Mouse (Mus musculus) hindbrain, postnatal 0 days (tissue): ENCODE results near the gene Traf3ip3. TPM values are rescaled to one million over a fixed set of nuclear protein-coding genes. Genes with fewer than 3 reads are reported as not detected.
A peak's percentile ranks its signal among the peaks of the same experiment; 100 is the strongest.

ENCODE experiments used
- ATAC-seq: fragments of 200-750 bp; cut with Nextera tagmentation; 2 replicates; pipeline ENCODE4 v1.8.0; 2017; ENCODE audit warnings: mild to moderate bottlenecking, moderate TSS enrichment, moderate library complexity
- DNase-seq: peaks from one replicate; pipeline ENCODE4 v3.0.0-alpha.2; 2015; ENCODE audit warnings: low spot score
- H3K27ac ChIP-seq: fragments of 300-500 bp; sonication (generic); 2 replicates; pipeline ENCODE4 v1.5.1; 2014; ENCODE audit warnings: mild to moderate bottlenecking
- H3K27me3 ChIP-seq: fragments of 300-500 bp; sonication (generic); 2 replicates; pipeline ENCODE4 v1.6.1; 2014; ENCODE audit warnings: low read length, mixed read lengths; ENCODE audit not compliant: insufficient read depth
- H3K36me3 ChIP-seq: fragments of 300-500 bp; sonication (generic); 2 replicates; pipeline ENCODE4 v1.6.1; 2014; ENCODE audit warnings: low read length, mixed read lengths; ENCODE audit not compliant: insufficient read depth
- H3K4me1 ChIP-seq: fragments of 300-500 bp; sonication (generic); 2 replicates; pipeline ENCODE4 v1.6.1; 2014; ENCODE audit warnings: antibody characterized with exemption, low read length, mixed read lengths; ENCODE audit not compliant: insufficient read depth
- H3K4me2 ChIP-seq: fragments of 300-500 bp; sonication (generic); 2 replicates; pipeline ENCODE4 v1.6.1; 2014; ENCODE audit warnings: low read depth, mild to moderate bottlenecking, low read length, moderate library complexity, mixed read lengths
- H3K4me3 ChIP-seq: fragments of 300-500 bp; sonication (generic); 2 replicates; pipeline ENCODE4 v1.5.1; 2014; ENCODE audit warnings: low read length
- H3K9ac ChIP-seq: fragments of 300-500 bp; sonication (generic); replicated peaks from 2 replicates; pipeline ENCODE4 v1.6.1; 2014; ENCODE audit warnings: mild to moderate bottlenecking, low read length, moderate library complexity, mixed read lengths
- H3K9me3 ChIP-seq: fragments of 300-500 bp; sonication (generic); 2 replicates; pipeline ENCODE4 v1.6.1; 2016; ENCODE audit warnings: low read length, mixed read lengths
- CTCF ChIP-seq: IDR thresholded peaks from 2 replicates; pipeline ENCODE4 v1.5.1; 2016; ENCODE audit warnings: antibody characterized with exemption, control low read depth, low read depth
- WGBS: fragments of 180-500 bp; shearing (Covaris S2); extraction: QIAGEN DNeasy Blood & Tissue Kit; methylation state at CpG from one replicate; pipeline ENCODE4 v1.1.7; 2014; 5-methylcytosine and 5-hydroxymethylcytosine counted together
- polyA plus RNA-seq: library from polyadenylated mRNA; unstranded; fragments of >200 nt; fragmentation: Nextera tagmentation; extraction: Ambion mirVana; gene quantifications from 2 replicates; pipeline ENCODE4 v1.2.1, GENCODE M21; 2015
- total RNA-seq: library from RNA; depleted of rRNA; stranded (reverse); fragments of >200 nt; gene quantifications from 2 replicates; pipeline ENCODE4 v1.2.3, GENCODE M21; 2014

Gene Traf3ip3
- total and polyA plus RNA-seq, 2 experiments from 2014 or later, result 0.78 to 1.9 TPM

GRCm38 (mm10) chr1:193197494-193198205 is 3.9 kb downstream of the Traf3ip3 start:
- Histone ChIP-seq H3K4me1 (no peaks in the 10 kb centered on the region), H3K9me3 (no peaks in the 10 kb centered on the region), H3K27me3 (no peaks in the 10 kb centered on the region), H3K4me2 (no peak overlapping the region), H3K36me3 (no peaks in the 10 kb centered on the region), H3K27ac (no peak overlapping the region), H3K9ac (no peak overlapping the region), H3K4me3 (no peak overlapping the region)
- DNase-seq, result no peak
- ATAC-seq, result peak; percentile 28; the same call in 1 of the 2 replicates
- 81% methylated on average over 18 of the region's 18 CpGs for WGBS
- TF ChIP-seq CTCF, result no peak

DNA sequence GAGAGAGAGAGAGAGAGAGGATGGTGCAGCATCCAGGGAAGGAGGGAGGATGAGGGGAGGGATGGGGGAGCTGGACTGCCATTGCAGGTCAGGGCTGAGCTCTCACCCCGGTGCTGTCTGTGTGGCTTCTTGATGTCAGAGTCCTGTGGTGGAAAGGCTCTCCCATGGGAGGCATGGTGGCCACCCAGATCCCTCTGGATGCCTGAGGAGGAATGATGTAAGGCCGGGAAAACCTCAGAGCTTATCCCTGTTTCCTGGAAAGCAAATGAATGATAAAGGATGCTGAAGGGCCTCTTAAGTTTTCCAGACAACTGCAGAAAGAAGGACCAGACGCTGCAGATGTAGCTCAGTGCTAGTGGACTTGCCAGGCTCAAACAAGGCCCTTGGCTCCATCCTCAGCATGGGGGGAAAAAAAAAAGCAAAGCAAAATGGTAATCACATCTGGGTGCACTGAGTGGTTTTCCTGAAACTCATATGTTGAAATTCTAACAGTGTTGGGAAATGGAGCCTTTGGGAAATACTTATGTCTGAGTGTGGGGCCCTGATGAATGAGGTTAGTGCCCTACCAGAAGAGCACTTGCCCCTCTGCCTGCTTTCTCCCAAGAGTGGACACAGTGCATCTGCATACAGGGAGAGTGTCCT is 6.2 kb downstream of the Traf3ip3 start:
- WGBS, result 75% methylated on average over 3 of the region's 3 CpGs

DNA sequence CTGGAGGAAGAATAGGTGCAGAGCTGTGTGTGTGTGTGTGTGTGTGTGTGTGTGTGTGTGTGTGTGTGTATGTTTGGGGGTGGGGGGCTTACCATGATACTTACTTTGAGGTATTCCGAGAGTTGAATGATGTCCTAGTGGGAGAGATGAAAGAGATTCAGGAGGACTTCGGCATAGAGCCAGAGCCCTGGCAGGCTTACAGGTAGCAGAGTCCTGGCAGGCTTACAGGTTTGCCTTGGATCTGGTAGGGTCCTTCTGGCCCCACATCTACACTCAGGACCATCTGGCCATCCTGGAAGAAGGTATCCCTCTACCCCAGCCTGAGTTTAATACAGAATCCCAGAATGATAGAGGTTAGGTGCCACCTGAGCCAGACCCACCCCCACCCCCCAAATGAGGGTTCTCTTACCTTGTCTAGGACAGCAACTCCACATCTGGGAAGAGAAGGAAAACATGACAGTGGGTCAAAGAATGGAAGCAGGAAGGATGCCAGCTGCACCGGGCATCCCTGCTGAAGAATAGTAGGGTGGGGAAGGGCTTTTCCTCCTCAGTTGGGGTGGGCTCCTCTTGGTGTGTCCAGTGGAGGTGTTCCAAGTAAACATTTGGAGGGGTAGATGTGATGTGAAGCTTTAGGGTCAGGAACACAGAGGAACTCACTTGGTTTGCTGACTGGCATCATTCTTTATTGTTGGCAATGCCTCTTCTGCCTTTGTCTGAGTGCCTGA is 6.9 kb downstream of the Traf3ip3 start:
- no peak for ATAC-seq
- Histone ChIP-seq H3K4me1 (0 out of 2 replicates have a peak, but pooled peaks cover 3% of the 10 kb centered on the region), H3K9me3 (no peaks in the 10 kb centered on the region), H3K9ac (no peak overlapping the region), H3K4me3 (no peak overlapping the region), H3K27me3 (no peaks in the 10 kb centered on the region), H3K36me3 (no peaks in the 10 kb centered on the region), H3K27ac (no peak overlapping the region), H3K4me2 (no peak overlapping the region)
- no peak for TF ChIP-seq CTCF
- 66% methylated on average over 3 of the region's 3 CpGs for WGBS
- DNase-seq, result no peak

More for the DNA sequence above, 6.2 kb downstream of the Traf3ip3 start:
- no peak for ATAC-seq
- Histone ChIP-seq H3K9ac (no peak overlapping the region), H3K4me2 (no peak overlapping the region), H3K36me3 (no peaks in the 10 kb centered on the region), H3K27me3 (no peaks in the 10 kb centered on the region), H3K27ac (no peak overlapping the region), H3K4me1 (0 out of 2 replicates have a peak, but pooled peaks cover 3% of the 10 kb centered on the region), H3K4me3 (no peak overlapping the region), H3K9me3 (no peaks in the 10 kb centered on the region)
- TF ChIP-seq CTCF, result no peak
- DNase-seq, result no peak

DNA sequence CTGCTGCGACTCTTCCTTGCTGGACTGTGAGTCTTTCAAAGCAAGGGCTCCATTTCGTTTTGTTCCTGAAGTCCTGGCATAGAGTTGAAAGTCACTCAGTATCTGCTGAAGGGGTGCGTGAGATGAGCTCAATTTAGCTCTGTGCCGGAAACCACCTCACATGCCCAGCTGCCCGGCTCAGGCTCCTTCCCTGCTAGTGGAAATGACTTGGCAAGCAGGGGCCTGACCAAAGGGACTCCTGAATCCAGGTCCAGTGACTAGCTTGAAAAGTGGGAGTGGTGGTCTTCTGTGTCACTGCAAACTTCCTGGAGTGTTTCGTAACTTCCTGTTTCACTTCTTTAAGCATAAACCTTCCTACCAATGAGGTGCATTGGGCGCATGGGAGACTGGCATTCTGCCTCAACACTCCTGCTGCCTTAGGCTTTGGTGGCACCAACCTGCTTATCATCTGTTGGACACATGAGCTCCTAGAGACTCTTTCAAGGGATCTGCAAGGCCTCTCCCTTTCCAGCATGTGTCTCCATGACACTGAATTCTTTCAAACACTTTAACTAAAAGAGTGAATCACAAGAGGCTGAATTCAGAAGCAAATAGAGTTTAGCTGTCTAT is 9.7 kb downstream of the Traf3ip3 start:
- TF ChIP-seq CTCF, result no peak
- no peak overlapping the region for H3K4me2 ChIP-seq
- DNase-seq, result no peak
- H3K27ac ChIP-seq, result no peak overlapping the region
- 0 out of 2 replicates have a peak, but pooled peaks cover 3% of the 10 kb centered on the region for H3K4me1 ChIP-seq
- no peaks in the 10 kb centered on the region for H3K36me3 ChIP-seq
- H3K27me3 ChIP-seq, result no peaks in the 10 kb centered on the region
- H3K9me3 ChIP-seq, result no peaks in the 10 kb centered on the region
- ATAC-seq, result no peak
- H3K9ac ChIP-seq, result no peak overlapping the region
- H3K4me3 ChIP-seq, result no peak overlapping the region
- WGBS, result 87% methylated on average over 7 of the region's 7 CpGs

DNA sequence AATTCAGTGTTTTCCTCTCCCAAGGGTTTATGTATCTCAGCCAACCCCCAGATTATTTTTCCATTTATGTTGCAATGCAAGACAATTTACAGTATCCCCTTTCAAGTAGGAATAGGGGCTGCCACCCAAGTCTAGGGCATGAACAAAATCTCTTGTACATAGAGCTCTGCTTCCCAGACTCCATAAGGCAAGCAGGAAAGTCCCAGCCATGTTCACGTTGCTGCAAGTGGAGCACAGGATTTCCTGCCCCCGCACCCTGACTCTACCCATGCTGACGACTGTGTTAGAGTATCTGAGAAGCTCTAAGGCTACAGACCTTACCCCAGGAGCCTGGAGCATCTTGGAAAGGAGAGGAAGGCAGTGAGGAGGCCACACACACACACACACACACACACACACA is 11.7 kb downstream of the Traf3ip3 start:
- Histone ChIP-seq H3K4me1 (0 out of 2 replicates have a peak, but pooled peaks cover 3% of the 10 kb centered on the region), H3K36me3 (no peaks in the 10 kb centered on the region), H3K4me3 (no peak overlapping the region), H3K4me2 (no peak overlapping the region), H3K27me3 (no peaks in the 10 kb centered on the region), H3K9ac (no peak overlapping the region), H3K9me3 (no peaks in the 10 kb centered on the region), H3K27ac (peak overlapping the region; percentile 64)
- no peak for TF ChIP-seq CTCF
- ATAC-seq, result no peak
- 58% methylated on average over 3 of the region's 3 CpGs for WGBS
- no peak for DNase-seq

DNA sequence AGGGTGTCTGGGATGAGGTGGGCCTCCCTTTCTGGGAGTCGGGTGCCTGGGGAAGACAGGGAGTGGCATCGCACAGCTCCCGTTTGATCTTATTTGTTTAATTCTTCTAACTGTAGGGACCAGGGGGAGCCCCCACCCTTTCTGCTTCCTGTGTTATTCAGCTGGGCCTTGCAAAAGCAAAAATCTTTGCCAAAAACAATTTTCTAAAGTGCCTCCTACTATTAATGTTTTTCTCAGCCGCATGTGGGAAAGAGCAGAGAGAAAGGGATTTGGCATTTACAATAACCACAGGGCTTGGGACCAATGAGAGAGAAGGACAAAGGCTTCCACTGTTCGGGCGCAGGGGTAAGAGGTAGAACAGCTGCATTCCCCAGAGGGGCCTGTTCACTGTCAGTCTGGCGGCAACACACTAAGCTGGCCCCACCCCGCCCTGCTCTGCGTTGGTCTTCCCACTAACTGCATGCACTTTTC is 12.3 kb downstream of the Traf3ip3 start:
- 33% methylated on average over 9 of the region's 9 CpGs for WGBS
- Histone ChIP-seq H3K4me1 (0 out of 2 replicates have a peak, but pooled peaks cover 3% of the 10 kb centered on the region), H3K27me3 (no peaks in the 10 kb centered on the region), H3K27ac (peak overlapping the region; percentile 64), H3K36me3 (no peaks in the 10 kb centered on the region), H3K4me3 (no peak overlapping the region), H3K9me3 (no peaks in the 10 kb centered on the region), H3K4me2 (no peak overlapping the region), H3K9ac (no peak overlapping the region)
- ATAC-seq (peak; percentile 79), DNase-seq (peak; percentile 50)
- no peak for TF ChIP-seq CTCF
